Mouse (Mus musculus): Measurements from ENCODE around the gene Fam167b.
"Not testable (repeated sequence)": the region's sequence is repeated elsewhere in the genome, so short reads cannot be mapped to it uniquely, and the experiment has no call there.

The Fam167b gene

GRCm38 (mm10) chr4:129565139-129565538 is 13.2 kb downstream of the Fam167b start:
- in situ Hi-C loops (cut with MboI; ENCODE audit: unreplicated experiment in 2 of 2), result no loop called here

GRCm38 (mm10) chr4:129563718-129564117 is 14.6 kb downstream of the Fam167b start:
- in situ Hi-C loops (cut with MboI; ENCODE audit: unreplicated experiment in 2 of 2), result no loop called here

- in situ Hi-C loops (cut with MboI; ENCODE audit: unreplicated experiment in 2 of 2), result no loop called here
Measured at GRCm38 (mm10) chr4:129561184-129561583, 17.2 kb downstream of the Fam167b start.

- in situ Hi-C loops (cut with MboI; ENCODE audit: unreplicated experiment in 2 of 2), result no loop called here
Measured at GRCm38 (mm10) chr4:129558321-129558955, 19.9 kb downstream of the Fam167b start.

GRCm38 (mm10) chr4:129557256-129557808 is 21.0 kb downstream of the Fam167b start:
- in situ Hi-C loops (cut with MboI; ENCODE audit: unreplicated experiment in 2 of 2), result no loop called here

GRCm38 (mm10) chr4:129556532-129557223 is 21.7 kb downstream of the Fam167b start:
- in situ Hi-C loops (cut with MboI; ENCODE audit: unreplicated experiment in 2 of 2), result no loop called here

GRCm38 (mm10) chr4:129555862-129556531 is 22.4 kb downstream of the Fam167b start:
- in situ Hi-C loops (cut with MboI; ENCODE audit: unreplicated experiment in 2 of 2), result no loop called here

GRCm38 (mm10) chr4:129555421-129555861 is 22.9 kb downstream of the Fam167b start:
- in situ Hi-C loops (cut with MboI; ENCODE audit: unreplicated experiment in 2 of 2), result no loop called here

- in situ Hi-C loops (cut with MboI; ENCODE audit: unreplicated experiment in 2 of 2), result not testable (repeated sequence)
Measured at GRCm38 (mm10) chr4:129554512-129554911, 23.8 kb downstream of the Fam167b start.

GRCm38 (mm10) chr4:129550295-129550694 is 28.1 kb downstream of the Fam167b start:
- in situ Hi-C loops (cut with MboI; ENCODE audit: unreplicated experiment in 2 of 2), result no loop called here

GRCm38 (mm10) chr4:129549306-129549705 is 29.0 kb downstream of the Fam167b start:
- in situ Hi-C loops (cut with MboI; ENCODE audit: unreplicated experiment in 2 of 2), result loop anchor here (5.0 kb wide), 1 partner anchor 58 kb away; no protein-coding TSS in a partner anchor

- in situ Hi-C loops (cut with MboI; ENCODE audit: unreplicated experiment in 2 of 2), result loop anchor here (5.0 kb wide), 1 partner anchor 60 kb away; no protein-coding TSS in a partner anchor
Measured at GRCm38 (mm10) chr4:129547631-129548030, 30.7 kb downstream of the Fam167b start.

- in situ Hi-C loops (cut with MboI; ENCODE audit: unreplicated experiment in 2 of 2), result no loop called here
Measured at GRCm38 (mm10) chr4:129544106-129544505, 34.2 kb downstream of the Fam167b start.

GRCm38 (mm10) chr4:129542592-129543141 is 35.7 kb downstream of the Fam167b start, which contains the start of gene Hdac1:
Gene Hdac1, minus strand, starts transcription at chr4:129542713.
- in situ Hi-C loops (cut with MboI; ENCODE audit: unreplicated experiment in 2 of 2), result no loop called here

GRCm38 (mm10) chr4:129541868-129542591 is 36.3 kb downstream of the Fam167b start:
- in situ Hi-C loops (cut with MboI; ENCODE audit: unreplicated experiment in 2 of 2), result no loop called here

- in situ Hi-C loops (cut with MboI; ENCODE audit: unreplicated experiment in 2 of 2), result no loop called here
Measured at GRCm38 (mm10) chr4:129540012-129540411, 38.3 kb downstream of the Fam167b start.

GRCm38 (mm10) chr4:129528901-129529300 is 49.4 kb downstream of the Fam167b start:
- in situ Hi-C loops (cut with MboI; ENCODE audit: unreplicated experiment in 2 of 2), result not testable (repeated sequence)

Data from v-Abl transformed pro-B cells (cell line).